Mouse (Mus musculus): ENCODE results near the gene Spg7. TPM values are rescaled to one million over a fixed set of nuclear protein-coding genes. Genes with fewer than 3 reads are reported as not detected.
"Not testable (repeated sequence)": the region's sequence is repeated elsewhere in the genome, so short reads cannot be mapped to it uniquely, and the experiment has no call there.

Spg7 gene
- polyA plus RNA-seq (2016; fragmentation: Nextera tagmentation; extraction: Ambion mirVana) = 62.6 and 63.9 TPM in 2 replicates

- no peaks in the 10 kb centered on the region for H3K9me3 ChIP-seq (replicated peaks)
- H3K27ac ChIP-seq = no peak within 1 kb of the TSS
- ATAC-seq (ENCODE audit: low FRiP score) = no peak
- H3K36me3 ChIP-seq = peaks cover 6% of the 10 kb centered on the region
- H3K4me3 ChIP-seq = no peak within 1 kb of the TSS
- peaks cover 22% of the 10 kb centered on the region for H3K4me1 ChIP-seq
- WGBS = 77% methylated on average over 7 of the region's 7 CpGs
- no peaks in the 10 kb centered on the region for H3K27me3 ChIP-seq
- no peak within 1 kb of the TSS for H3K4me2 ChIP-seq (replicated peaks)
- no peak within 1 kb of the TSS for H3K9ac ChIP-seq
Measured at GRCm38 (mm10) chr8:123062721-123063120, at the start of gene Spg7. Gene Spg7 (plus strand): TSS chr8:123062942.

DNA sequence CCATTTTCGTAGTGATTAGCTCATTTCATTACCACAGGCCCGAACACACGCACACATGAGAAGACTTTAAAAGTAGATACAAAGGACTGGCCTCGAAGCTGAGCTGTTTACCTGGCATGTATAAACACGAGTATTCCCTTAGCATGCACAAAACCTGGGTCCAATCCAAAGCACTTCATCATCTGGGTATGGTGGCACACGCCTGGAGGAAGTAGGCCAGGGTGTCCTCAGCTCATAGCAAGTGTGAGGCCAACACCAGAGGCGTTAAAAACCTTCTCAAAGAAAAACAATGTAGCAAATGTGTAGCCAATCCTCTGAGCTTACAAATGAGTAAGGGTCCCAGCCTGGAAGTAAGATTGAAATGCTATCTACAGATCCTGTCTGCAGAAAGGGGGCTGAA, 48.3 kb upstream of the Spg7 start:
- H3K9ac ChIP-seq = no peak overlapping the region
- H3K4me1 ChIP-seq = peaks cover 10% of the 10 kb centered on the region
- no peaks in the 10 kb centered on the region for H3K27me3 ChIP-seq
- H3K4me3 ChIP-seq = no peak overlapping the region
- WGBS = 90% methylated on average over 7 of the region's 7 CpGs
- H3K36me3 ChIP-seq = no peaks in the 10 kb centered on the region; the same call in 1 of the 2 replicates
- no peak overlapping the region for H3K4me2 ChIP-seq (replicated peaks)
- no peak overlapping the region for H3K27ac ChIP-seq
- no peak for ATAC-seq (ENCODE audit: low FRiP score)
- H3K9me3 ChIP-seq (replicated peaks) = no peaks in the 10 kb centered on the region

GRCm38 (mm10) chr8:123015074-123015473, 47.7 kb upstream of the Spg7 start:
- no peak for ATAC-seq (ENCODE audit: low FRiP score)
- WGBS = 91% methylated on average over 3 of the region's 3 CpGs
- Histone ChIP-seq H3K4me2 (replicated peaks) (no peak overlapping the region), H3K36me3 (no peaks in the 10 kb centered on the region; the same call in 1 of the 2 replicates), H3K27ac (no peak overlapping the region), H3K4me1 (peaks cover 10% of the 10 kb centered on the region), H3K27me3 (no peaks in the 10 kb centered on the region), H3K9ac (no peak overlapping the region), H3K9me3 (replicated peaks) (no peaks in the 10 kb centered on the region), H3K4me3 (no peak overlapping the region)

- no peak for ATAC-seq (ENCODE audit: low FRiP score)
- 96% methylated on average over 4 of the region's 4 CpGs for WGBS
Measured at GRCm38 (mm10) chr8:123017143-123017542, 45.6 kb upstream of the Spg7 start.

GRCm38 (mm10) chr8:123018484-123019164, 44.1 kb upstream of the Spg7 start:
- ATAC-seq (ENCODE audit: low FRiP score) = no peak
- no peak overlapping the region for H3K9ac ChIP-seq
- no peaks in the 10 kb centered on the region; the same call in 1 of the 2 replicates for H3K36me3 ChIP-seq
- H3K9me3 ChIP-seq (replicated peaks) = no peaks in the 10 kb centered on the region
- no peaks in the 10 kb centered on the region for H3K27me3 ChIP-seq
- H3K4me3 ChIP-seq = no peak overlapping the region
- H3K4me2 ChIP-seq (replicated peaks) = no peak overlapping the region
- peaks cover 13% of the 10 kb centered on the region for H3K4me1 ChIP-seq
- no peak overlapping the region for H3K27ac ChIP-seq
- WGBS = 65% methylated on average over 4 of the region's 4 CpGs

More at GRCm38 (mm10) chr8:123017143-123017542, 45.6 kb upstream of the Spg7 start:
- no peaks in the 10 kb centered on the region for H3K27me3 ChIP-seq
- no peak overlapping the region for H3K27ac ChIP-seq
- H3K4me2 ChIP-seq (replicated peaks) = no peak overlapping the region
- no peaks in the 10 kb centered on the region; the same call in 1 of the 2 replicates for H3K36me3 ChIP-seq
- no peak overlapping the region for H3K9ac ChIP-seq
- H3K4me3 ChIP-seq = no peak overlapping the region
- H3K4me1 ChIP-seq = peaks cover 13% of the 10 kb centered on the region
- no peaks in the 10 kb centered on the region for H3K9me3 ChIP-seq (replicated peaks)

DNA sequence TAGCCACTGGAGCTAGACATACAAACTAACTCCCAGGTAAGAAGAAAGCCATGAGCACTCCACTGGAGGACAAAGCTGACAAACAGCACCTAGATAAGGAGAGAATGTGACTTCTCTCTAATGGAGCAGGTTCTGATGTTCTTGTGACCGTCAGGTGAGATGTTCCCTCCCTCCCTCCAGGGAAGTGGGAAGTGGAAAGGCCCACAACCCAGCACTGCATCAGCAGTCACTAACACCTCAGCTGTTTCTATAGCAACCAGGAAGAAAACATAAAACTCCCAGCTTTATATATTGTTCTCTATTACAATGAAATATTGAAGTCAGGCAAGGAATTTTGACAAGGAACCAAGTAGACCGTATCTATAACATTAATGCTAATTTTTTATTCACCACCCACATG, 42.7 kb upstream of the Spg7 start:
- Histone ChIP-seq H3K36me3 (no peaks in the 10 kb centered on the region; the same call in 1 of the 2 replicates), H3K9me3 (replicated peaks) (no peaks in the 10 kb centered on the region), H3K27ac (no peak overlapping the region), H3K27me3 (no peaks in the 10 kb centered on the region), H3K4me2 (replicated peaks) (no peak overlapping the region), H3K4me3 (no peak overlapping the region), H3K9ac (no peak overlapping the region), H3K4me1 (peaks cover 13% of the 10 kb centered on the region)
- 84% methylated on average over 2 of the region's 2 CpGs for WGBS
- no peak for ATAC-seq (ENCODE audit: low FRiP score)

- Histone ChIP-seq H3K27ac (no peak overlapping the region), H3K9ac (no peak overlapping the region), H3K9me3 (replicated peaks) (no peaks in the 10 kb centered on the region), H3K36me3 (no peaks in the 10 kb centered on the region; the same call in 1 of the 2 replicates), H3K4me3 (no peak overlapping the region), H3K4me1 (peaks cover 13% of the 10 kb centered on the region), H3K4me2 (replicated peaks) (no peak overlapping the region), H3K27me3 (no peaks in the 10 kb centered on the region)
- ATAC-seq (ENCODE audit: low FRiP score) = no peak
- 86% methylated on average over 2 of the region's 2 CpGs for WGBS
Measured at GRCm38 (mm10) chr8:123020859-123021258, 41.9 kb upstream of the Spg7 start.

GRCm38 (mm10) chr8:123021259-123021658, 41.5 kb upstream of the Spg7 start:
- Histone ChIP-seq H3K36me3 (no peaks in the 10 kb centered on the region; the same call in 1 of the 2 replicates), H3K27ac (no peak overlapping the region), H3K27me3 (no peaks in the 10 kb centered on the region), H3K9me3 (replicated peaks) (no peaks in the 10 kb centered on the region), H3K4me1 (peaks cover 13% of the 10 kb centered on the region), H3K4me2 (replicated peaks) (no peak overlapping the region), H3K4me3 (no peak overlapping the region), H3K9ac (no peak overlapping the region)
- ATAC-seq (ENCODE audit: low FRiP score) = no peak
- WGBS = 64% methylated on average over 1 of the region's 1 CpGs

GRCm38 (mm10) chr8:123022727-123023126, 40.0 kb upstream of the Spg7 start:
- 87% methylated on average over 3 of the region's 3 CpGs for WGBS
- Histone ChIP-seq H3K4me2 (replicated peaks) (no peak overlapping the region), H3K4me3 (no peak overlapping the region), H3K9ac (no peak overlapping the region), H3K36me3 (no peaks in the 10 kb centered on the region), H3K27ac (no peak overlapping the region), H3K27me3 (no peaks in the 10 kb centered on the region), H3K9me3 (replicated peaks) (no peaks in the 10 kb centered on the region), H3K4me1 (peaks cover 13% of the 10 kb centered on the region)
- no peak for ATAC-seq (ENCODE audit: low FRiP score)

GRCm38 (mm10) chr8:123024226-123024625, 38.5 kb upstream of the Spg7 start:
- Histone ChIP-seq H3K27me3 (no peaks in the 10 kb centered on the region), H3K9me3 (replicated peaks) (no peaks in the 10 kb centered on the region), H3K27ac (no peak overlapping the region), H3K4me1 (peaks cover 3% of the 10 kb centered on the region; the same call in 1 of the 2 replicates), H3K9ac (no peak overlapping the region), H3K4me3 (no peak overlapping the region), H3K36me3 (no peaks in the 10 kb centered on the region), H3K4me2 (replicated peaks) (no peak overlapping the region)
- 94% methylated on average over 2 of the region's 2 CpGs for WGBS
- ATAC-seq (ENCODE audit: low FRiP score) = no peak

- H3K4me1 ChIP-seq = peaks cover under 1% of the 10 kb centered on the region; the same call in 1 of the 2 replicates
- no peaks in the 10 kb centered on the region for H3K27me3 ChIP-seq
- no peaks in the 10 kb centered on the region for H3K36me3 ChIP-seq
- no peak for ATAC-seq (ENCODE audit: low FRiP score)
- H3K9ac ChIP-seq = no peak overlapping the region
- no peak overlapping the region for H3K4me3 ChIP-seq
- H3K9me3 ChIP-seq (replicated peaks) = no peaks in the 10 kb centered on the region
- no peak overlapping the region for H3K4me2 ChIP-seq (replicated peaks)
- 88% methylated on average over 3 of the region's 3 CpGs for WGBS
- no peak overlapping the region for H3K27ac ChIP-seq
Measured at GRCm38 (mm10) chr8:123025951-123026351, 36.8 kb upstream of the Spg7 start.

- Histone ChIP-seq H3K9me3 (replicated peaks) (no peaks in the 10 kb centered on the region), H3K4me1 (no peaks in the 10 kb centered on the region), H3K27me3 (no peaks in the 10 kb centered on the region), H3K9ac (no peak overlapping the region), H3K4me3 (no peak overlapping the region), H3K36me3 (no peaks in the 10 kb centered on the region), H3K27ac (no peak overlapping the region), H3K4me2 (replicated peaks) (no peak overlapping the region)
- WGBS = 90% methylated on average over 8 of the region's 8 CpGs
- no peak for ATAC-seq (ENCODE audit: low FRiP score)
Measured at GRCm38 (mm10) chr8:123027786-123028185, 35.0 kb upstream of the Spg7 start.

DNA sequence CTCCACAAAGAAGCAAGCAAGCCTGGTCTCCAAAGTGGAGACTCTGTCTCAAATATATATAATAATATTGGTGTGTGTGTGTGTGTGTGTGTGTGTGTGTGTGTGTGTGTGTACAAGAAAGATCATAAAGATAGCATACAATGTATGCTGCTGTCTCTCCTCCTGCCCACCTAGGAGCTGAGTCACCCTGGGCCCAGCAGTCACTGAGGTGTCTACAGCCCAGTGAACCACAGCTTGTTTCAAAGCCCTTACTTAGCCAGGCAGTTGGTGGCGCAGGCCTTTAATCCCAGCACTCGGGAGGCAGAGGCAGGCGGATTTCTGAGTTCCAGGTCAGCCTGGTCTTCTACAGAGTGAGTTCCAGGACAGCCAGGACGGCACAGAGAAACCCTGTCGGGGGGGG, 32.7 kb upstream of the Spg7 start:
- H3K36me3 ChIP-seq; H3K9me3 ChIP-seq (replicated peaks); H3K4me1 ChIP-seq; H3K4me2 ChIP-seq (replicated peaks); H3K9ac ChIP-seq; H3K27me3 ChIP-seq; ATAC-seq (ENCODE audit: low FRiP score); H3K27ac ChIP-seq; H3K4me3 ChIP-seq: not testable (repeated sequence)
- 81% methylated on average over 5 of the region's 5 CpGs for WGBS
